Mouse (Mus musculus) erythroblast, embryonic 14.5 days (primary cell): ENCODE measurements around the gene Rad51b.

ENCODE experiments used
- GATA1 ChIP-seq: IDR thresholded peaks from 2 replicates; pipeline ENCODE4 v1.6.1; 2012; ENCODE audit warnings: low read length, inconsistent platforms, mixed read lengths
- TAL1 ChIP-seq: IDR thresholded peaks from 3 replicates; pipeline ENCODE4 v1.6.1; 2012; ENCODE audit warnings: low read length, inconsistent platforms, mixed read lengths

GRCm38 (mm10) chr12:79751781-79752180 lies 454.7 kb downstream of the Rad51b start:
- TF ChIP-seq TAL1: no peak
- TF ChIP-seq GATA1: no peak
